Mouse (Mus musculus) MEL (cell line): Measurements from ENCODE around the gene Usf2. TPM values are rescaled to one million over a fixed set of nuclear protein-coding genes. Genes with fewer than 3 reads are reported as not detected.
A peak's percentile ranks its signal among the peaks of the same experiment; 100 is the strongest.
"Not testable (repeated sequence)": the region's sequence is repeated elsewhere in the genome, so short reads cannot be mapped to it uniquely, and the experiment has no call there.

ENCODE experiments used
- DNase-seq: peaks from one replicate; pipeline ENCODE4 v3.0.0; 2011; ENCODE audit warnings: low read depth, low spot score
- H3K27ac ChIP-seq: 2 replicates; pipeline ENCODE4 v1.5.1; 2012; ENCODE audit warnings: low read depth, mild to moderate bottlenecking, control low read depth, low read length, moderate library complexity; ENCODE audit not compliant: control insufficient read depth
- H3K27me3 ChIP-seq, 2 experiments: fragments of 150-350 bp in 1 of 2; sonication (generic) in 1 of 2; 2 replicates each; pipeline ENCODE4 v1.6.1; 2012; ENCODE audit warnings: low read length in 2 of 2, mild to moderate bottlenecking in 2 of 2, improper control_type of control experiment in 1 of 2, moderate library complexity in 1 of 2; ENCODE audit not compliant: insufficient read depth in 2 of 2, control insufficient read depth in 1 of 2
- H3K36me3 ChIP-seq, 2 experiments: 2 replicates each; pipeline ENCODE4 v1.6.1; 2012 to 2014; ENCODE audit warnings: low read length in 2 of 2, improper control_type of control experiment in 1 of 2, inconsistent platforms in 1 of 2, mild to moderate bottlenecking in 1 of 2; ENCODE audit not compliant: insufficient read depth in 2 of 2, control insufficient read depth in 1 of 2
- H3K4me1 ChIP-seq, 2 experiments: fragments of 150-350 bp in 1 of 2; sonication (generic) in 1 of 2; 2 replicates each; pipeline ENCODE4 v1.6.1; 2012; ENCODE audit warnings: low read length in 2 of 2, improper control_type of control experiment in 1 of 2, mild to moderate bottlenecking in 1 of 2; ENCODE audit not compliant: insufficient read depth in 2 of 2, control insufficient read depth in 1 of 2
- H3K4me3 ChIP-seq, 2 experiments: fragments of 150-350 bp in 1 of 2; sonication (generic) in 1 of 2; 2 replicates each; pipeline ENCODE4 v1.5.1; 2012; ENCODE audit warnings: low read depth in 2 of 2, low read length in 2 of 2, mild to moderate bottlenecking in 2 of 2, moderate library complexity in 2 of 2, control low read depth in 1 of 2, improper control_type of control experiment in 1 of 2; ENCODE audit not compliant: control insufficient read depth in 1 of 2, insufficient read depth in 1 of 2
- H3K79me2 ChIP-seq: 2 replicates; pipeline ENCODE4 v1.6.1; 2012; ENCODE audit warnings: mild to moderate bottlenecking, low read length, moderate library complexity; ENCODE audit not compliant: control insufficient read depth, poor library complexity, insufficient read depth
- H3K9ac ChIP-seq: 2 replicates; pipeline ENCODE4 v1.6.1; 2012; ENCODE audit warnings: low read depth, mild to moderate bottlenecking, control low read depth, low read length, moderate library complexity; ENCODE audit not compliant: control insufficient read depth, poor library complexity, severe bottlenecking
- H3K9me3 ChIP-seq: fragments of 150-350 bp; sonication (generic); replicated peaks from 2 replicates; pipeline ENCODE4 v1.6.1; 2012; ENCODE audit warnings: mild to moderate bottlenecking, low read length, improper control_type of control experiment, moderate library complexity; ENCODE audit not compliant: insufficient read depth
- BHLHE40 ChIP-seq: IDR thresholded peaks from 2 replicates; pipeline ENCODE4 v1.6.1; 2012; ENCODE audit warnings: low read depth, mild to moderate bottlenecking, inconsistent platforms, low read length, improper control_type of control experiment, borderline replicate concordance
- CHD1 ChIP-seq: IDR thresholded peaks from 2 replicates; pipeline ENCODE4 v1.6.1; 2012; ENCODE audit warnings: low read depth, mild to moderate bottlenecking, inconsistent platforms, low read length, improper control_type of control experiment
- CHD2 ChIP-seq: IDR thresholded peaks from 2 replicates; pipeline ENCODE4 v1.6.1; 2011; ENCODE audit warnings: low read length, improper control_type of control experiment
- E2F4 ChIP-seq: IDR thresholded peaks from 2 replicates; pipeline ENCODE4 v1.6.1; 2011; ENCODE audit warnings: low read depth, low read length, improper control_type of control experiment, borderline replicate concordance
- ETS1 ChIP-seq: IDR thresholded peaks from 2 replicates; pipeline ENCODE4 v1.6.1; 2012; ENCODE audit warnings: low read depth, mild to moderate bottlenecking, inconsistent platforms, low read length, improper control_type of control experiment, moderate library complexity
- HCFC1 ChIP-seq: IDR thresholded peaks from 2 replicates; pipeline ENCODE4 v1.6.1; 2012; ENCODE audit warnings: low read depth, mild to moderate bottlenecking, inconsistent platforms, low read length, improper control_type of control experiment, moderate library complexity
- JUND ChIP-seq: IDR thresholded peaks from 2 replicates; pipeline ENCODE4 v1.6.1; 2011; ENCODE audit warnings: low read depth, mild to moderate bottlenecking, improper control_type of control experiment, low read length
- KAT2A ChIP-seq: conservative IDR thresholded peaks from 2 replicates; pipeline ENCODE4 v1.6.1; 2012; ENCODE audit warnings: low read depth, low read length, improper control_type of control experiment, inconsistent platforms
- MXI1 ChIP-seq: IDR thresholded peaks from 2 replicates; pipeline ENCODE4 v1.6.1; 2011; ENCODE audit warnings: mild to moderate bottlenecking, low read depth, low read length, improper control_type of control experiment
- MYC ChIP-seq: IDR thresholded peaks from 2 replicates; pipeline ENCODE4 v1.6.1; 2011; ENCODE audit warnings: low read depth, mild to moderate bottlenecking, low read length, improper control_type of control experiment, moderate library complexity
- NRF1 ChIP-seq: IDR thresholded peaks from 2 replicates; pipeline ENCODE4 v1.6.1; 2014; ENCODE audit warnings: low read depth, mild to moderate bottlenecking, inconsistent platforms, low read length, improper control_type of control experiment, moderate library complexity; ENCODE audit not compliant: poor library complexity, insufficient read depth, severe bottlenecking
- POLR2A ChIP-seq, 2 experiments: IDR thresholded peaks; 2 replicates each; pipeline ENCODE4 v1.6.1; 2011 to 2012; ENCODE audit warnings: low read length in 2 of 2, mild to moderate bottlenecking in 2 of 2, control low read depth in 1 of 2, improper control_type of control experiment in 1 of 2, low read depth in 1 of 2, moderate library complexity in 1 of 2; ENCODE audit not compliant: control insufficient read depth in 1 of 2, insufficient read depth in 1 of 2, poor library complexity in 1 of 2
- RAD21 ChIP-seq: IDR thresholded peaks from 2 replicates; pipeline ENCODE4 v1.6.1; 2011; ENCODE audit warnings: mild to moderate bottlenecking, low read depth, low read length, improper control_type of control experiment
- RCOR1 ChIP-seq: IDR thresholded peaks from 2 replicates; pipeline ENCODE4 v1.6.1; 2012; ENCODE audit warnings: low read depth, mild to moderate bottlenecking, inconsistent platforms, low read length, improper control_type of control experiment
- SIN3A ChIP-seq: IDR thresholded peaks from 2 replicates; pipeline ENCODE4 v1.6.1; 2012; ENCODE audit warnings: low read length, improper control_type of control experiment, inconsistent platforms
- SMC3 ChIP-seq: IDR thresholded peaks from 2 replicates; pipeline ENCODE4 v1.6.1; 2011; ENCODE audit warnings: low read depth, low read length, improper control_type of control experiment
- TAL1 ChIP-seq: IDR thresholded peaks from 2 replicates; pipeline ENCODE4 v1.6.1; 2012; ENCODE audit warnings: mild to moderate bottlenecking, inconsistent platforms, low read length, moderate library complexity, mixed read lengths
- TBP ChIP-seq: IDR thresholded peaks from 2 replicates; pipeline ENCODE4 v1.8.0; 2011; ENCODE audit warnings: low read depth, low read length, improper control_type of control experiment
- TCF12 ChIP-seq: IDR thresholded peaks from 2 replicates; pipeline ENCODE4 v1.6.1; 2014; ENCODE audit warnings: low read depth, mild to moderate bottlenecking, inconsistent platforms, low read length, improper control_type of control experiment, moderate library complexity
- UBTF ChIP-seq: IDR thresholded peaks from 2 replicates; pipeline ENCODE4 v1.6.1; 2012; ENCODE audit warnings: low read depth, mild to moderate bottlenecking, inconsistent platforms, low read length, improper control_type of control experiment, moderate library complexity, borderline replicate concordance; ENCODE audit not compliant: insufficient read depth
- USF2 ChIP-seq, 2 experiments: IDR thresholded peaks; 2 replicates each; pipeline ENCODE4 v1.6.1; 2011 to 2012; ENCODE audit warnings: improper control_type of control experiment in 2 of 2, low read length in 2 of 2, borderline replicate concordance in 1 of 2, inconsistent platforms in 1 of 2, low read depth in 1 of 2, mild to moderate bottlenecking in 1 of 2; ENCODE audit not compliant: insufficient read depth in 1 of 2
- ZKSCAN1 ChIP-seq: IDR thresholded peaks from 2 replicates; pipeline ENCODE4 v1.6.1; 2012; ENCODE audit warnings: low read depth, mild to moderate bottlenecking, inconsistent platforms, low read length, improper control_type of control experiment, moderate library complexity
- polyA plus RNA-seq, 2 experiments: library from polyadenylated mRNA; stranded (reverse) in 1 of 2; unstranded in 1 of 2; fragments of >175 nt in 1 of 2; fragments of >200 nt in 1 of 2; gene quantifications; 2 replicates each; pipeline versions ENCODE4 v1.2.1 to v1.2.4; 2012; ENCODE audit warnings: low replicate concordance in 2 of 2, low read depth in 1 of 2; ENCODE audit not compliant: insufficient read length in 2 of 2, insufficient read depth in 1 of 2, missing spikeins in 1 of 2
- total RNA-seq: library from RNA; depleted of rRNA; stranded (reverse); fragments of 300-350 nt; gene quantifications from 2 replicates; pipeline ENCODE4 v1.2.3, GENCODE M21; 2012

Gene Usf2
- total and polyA plus RNA-seq, 3 experiments = 43.0 to 144 TPM; not detected in 1

- peaks cover 15% of the 10 kb centered on the region for H3K79me2 ChIP-seq
- DNase-seq = no peak
- peaks cover 0 to 7% of the 10 kb centered on the region in 2 experiments; a peak in 1 of 4 replicates for H3K4me1 ChIP-seq
- no peak overlapping the region for H3K9ac ChIP-seq
- H3K36me3 ChIP-seq = peaks cover 3 to 5% of the 10 kb centered on the region in 2 experiments; a peak in 3 of 4 replicates
- TF ChIP-seq KAT2A (no peak), TCF12 (no peak), E2F4 (no peak), USF2 (IDR thresholded peaks at IDR 0.05; ENCODE audit: borderline replicate concordance in 1 of 2, insufficient read depth in 1 of 2, low read depth in 1 of 2, low read length in 2 of 2) (no peak), RAD21 (no peak), HCFC1 (no peak), TBP (no peak), SMC3 (no peak), MXI1 (no peak), UBTF (no peak)
- H3K4me3 ChIP-seq = no peak overlapping the region
- H3K9me3 ChIP-seq = no peaks in the 10 kb centered on the region
- H3K27me3 ChIP-seq = no peaks in the 10 kb centered on the region
- no peak overlapping the region for H3K27ac ChIP-seq
Measured at GRCm38 (mm10) chr7:30952441-30953265, 4.0 kb downstream of the Usf2 start.

DNA sequence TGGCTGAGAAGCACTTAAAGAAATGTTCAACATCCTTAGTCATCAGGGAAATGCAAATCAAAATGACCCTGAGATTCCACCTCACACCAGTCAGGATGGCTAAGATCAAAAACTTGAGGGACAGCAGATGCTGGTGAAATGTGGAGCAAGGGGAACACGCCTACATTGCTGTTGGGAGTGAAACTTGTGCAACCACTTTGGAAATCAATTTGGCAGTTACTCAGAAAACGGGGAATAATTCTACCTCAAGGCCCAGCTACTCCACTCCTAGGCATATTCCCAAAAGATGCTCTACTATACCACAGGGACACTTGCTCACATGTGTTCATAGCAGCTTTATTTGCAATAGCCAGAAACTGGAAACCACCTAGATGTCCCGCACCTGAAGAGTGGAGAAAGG lies 6.7 kb downstream of the Usf2 start:
- H3K27me3 ChIP-seq, DNase-seq, H3K79me2 ChIP-seq, H3K9me3 ChIP-seq, H3K36me3 ChIP-seq, H3K27ac ChIP-seq, H3K4me3 ChIP-seq, H3K4me1 ChIP-seq, H3K9ac ChIP-seq: not testable (repeated sequence)

DNA sequence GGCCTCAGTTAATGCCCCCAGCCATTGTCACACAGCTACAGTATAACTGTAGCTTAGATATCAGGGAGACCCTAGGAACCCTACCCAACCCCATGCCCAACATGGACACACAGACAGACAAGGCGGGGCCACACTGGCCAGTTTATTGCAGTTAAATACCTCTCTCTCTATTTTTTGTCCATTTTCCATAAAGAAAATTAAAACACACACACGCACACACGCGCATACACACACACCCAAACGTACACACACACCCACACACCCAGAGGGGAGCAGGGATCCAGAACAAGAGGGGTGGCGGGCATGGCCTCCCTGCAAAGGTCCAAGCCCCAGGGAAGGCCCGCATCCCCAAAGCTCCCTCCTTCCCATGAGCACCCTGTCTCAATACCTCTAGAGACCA lies 10.7 kb downstream of the Usf2 start:
- Histone ChIP-seq H3K27ac (no peak overlapping the region), H3K27me3 (no peaks in the 10 kb centered on the region; a peak in 1 of 4 replicates), H3K9ac (no peak overlapping the region), H3K9me3 (no peaks in the 10 kb centered on the region), H3K36me3 (peaks cover 0 to 3% of the 10 kb centered on the region in 2 experiments; a peak in 2 of 4 replicates), H3K4me3 (no peak overlapping the region), H3K4me1 (no peaks in the 10 kb centered on the region), H3K79me2 (no peaks in the 10 kb centered on the region)
- TF ChIP-seq KAT2A = no peak
- TF ChIP-seq RCOR1 = no peak
- no peak for TF ChIP-seq BHLHE40
- no peak for TF ChIP-seq NRF1
- no peak for TF ChIP-seq CHD2
- no peak for TF ChIP-seq JUND
- TF ChIP-seq SIN3A = no peak
- TF ChIP-seq CHD1 = no peak
- TF ChIP-seq ETS1 = no peak
- TF ChIP-seq TBP = no peak
- TF ChIP-seq ZKSCAN1 = no peak
- no peak for TF ChIP-seq POLR2A (IDR thresholded peaks at IDR 0.05; ENCODE audit: control insufficient read depth in 1 of 2, insufficient read depth in 1 of 2, low read depth in 1 of 2, low read length in 2 of 2, poor library complexity in 1 of 2)
- no peak for TF ChIP-seq TAL1
- TF ChIP-seq UBTF = no peak
- TF ChIP-seq MYC = no peak
- DNase-seq = peak; percentile 1
